Mouse (Mus musculus): ENCODE data around the gene Brox. TPM values are rescaled to one million over a fixed set of nuclear protein-coding genes. Genes with fewer than 3 reads are reported as not detected.
A peak's percentile ranks its signal among the peaks of the same experiment; 100 is the strongest.

Gene Brox
- total RNA-seq, 1 experiment: 34.1 TPM

- DNase-seq (ENCODE audit: low read depth, low spot score): peak; percentile 22
- Histone ChIP-seq H3K27ac (ENCODE audit: insufficient read depth, low read depth, low read length, poor library complexity, severe bottlenecking) (peak overlapping the region; percentile 59; the same call in 1 of the 2 replicates), H3K4me3 (ENCODE audit: insufficient read depth in 1 of 2, low read depth in 1 of 2, low read length in 2 of 2, poor library complexity in 1 of 2, severe bottlenecking in 1 of 2) (peak overlapping the region; percentile 72 to 77), H3K4me1 (ENCODE audit: control insufficient read depth in 2 of 2, insufficient read depth in 2 of 2, low read length in 2 of 2, poor library complexity in 1 of 2) (peaks cover 0 to 2% of the 10 kb centered on the region in 2 experiments; a peak in 1 of 4 replicates), H3K9ac (ENCODE audit: insufficient read depth, low read depth, low read length, poor library complexity, severe bottlenecking) (peak overlapping the region; percentile 79; the same call in 1 of the 2 replicates), H3K36me3 (ENCODE audit: control insufficient read depth, insufficient read depth, low read length, poor library complexity, severe bottlenecking) (peaks cover 16% of the 10 kb centered on the region), H3K9me3 (ENCODE audit: control insufficient read depth, insufficient read depth, low read depth, low read length) (no peaks in the 10 kb centered on the region)
- no peak for TF ChIP-seq ZNF384 (IDR thresholded peaks at IDR 0.05; ENCODE audit: low read depth, low read length)
- no peak for TF ChIP-seq MAFK (IDR thresholded peaks at IDR 0.05; ENCODE audit: insufficient read depth, low read depth, low read length)
- no peak for TF ChIP-seq CHD2 (IDR thresholded peaks at IDR 0.05; ENCODE audit: low read depth, low read length)
- no peak for TF ChIP-seq ZC3H11A (IDR thresholded peaks at IDR 0.05; ENCODE audit: borderline replicate concordance, low read depth, low read length)
- TF ChIP-seq HCFC1 (IDR thresholded peaks at IDR 0.05; ENCODE audit: borderline replicate concordance, insufficient read depth, low read length): no peak
- in situ Hi-C loops (cut with MboI; ENCODE audit: low sequenced_read_pairs in 2 of 2, unreplicated experiment in 2 of 2): no loop called here
Measured at GRCm38 (mm10) chr1:183289576-183289975, 7.5 kb downstream of the Brox start.

GRCm38 (mm10) chr1:183288351-183288750, 8.7 kb downstream of the Brox start:
- Histone ChIP-seq H3K36me3 (ENCODE audit: control insufficient read depth, insufficient read depth, low read length, poor library complexity, severe bottlenecking) (peaks cover 19% of the 10 kb centered on the region), H3K9me3 (ENCODE audit: control insufficient read depth, insufficient read depth, low read depth, low read length) (no peaks in the 10 kb centered on the region), H3K4me1 (ENCODE audit: control insufficient read depth in 2 of 2, insufficient read depth in 2 of 2, low read length in 2 of 2, poor library complexity in 1 of 2) (peaks cover 0 to 2% of the 10 kb centered on the region in 2 experiments; a peak in 1 of 4 replicates), H3K9ac (ENCODE audit: insufficient read depth, low read depth, low read length, poor library complexity, severe bottlenecking) (no peak overlapping the region), H3K4me3 (ENCODE audit: insufficient read depth in 1 of 2, low read depth in 1 of 2, low read length in 2 of 2, poor library complexity in 1 of 2, severe bottlenecking in 1 of 2) (no peak overlapping the region), H3K27ac (ENCODE audit: insufficient read depth, low read depth, low read length, poor library complexity, severe bottlenecking) (no peak overlapping the region)
- in situ Hi-C loops (cut with MboI; ENCODE audit: low sequenced_read_pairs in 2 of 2, unreplicated experiment in 2 of 2): no loop called here
- DNase-seq (ENCODE audit: low read depth, low spot score): no peak
- TF ChIP-seq HCFC1 (IDR thresholded peaks at IDR 0.05; ENCODE audit: borderline replicate concordance, insufficient read depth, low read length) (no peak), MAFK (IDR thresholded peaks at IDR 0.05; ENCODE audit: insufficient read depth, low read depth, low read length) (no peak), ZC3H11A (IDR thresholded peaks at IDR 0.05; ENCODE audit: borderline replicate concordance, low read depth, low read length) (no peak), ZNF384 (IDR thresholded peaks at IDR 0.05; ENCODE audit: low read depth, low read length) (no peak), CHD2 (IDR thresholded peaks at IDR 0.05; ENCODE audit: low read depth, low read length) (no peak)

- in situ Hi-C loops (cut with MboI; ENCODE audit: low sequenced_read_pairs in 2 of 2, unreplicated experiment in 2 of 2): no loop called here
Measured at GRCm38 (mm10) chr1:183275763-183276162, 21.3 kb downstream of the Brox start.

GRCm38 (mm10) chr1:183274385-183274784, 22.7 kb downstream of the Brox start:
- H3K27ac ChIP-seq (ENCODE audit: insufficient read depth, low read depth, low read length, poor library complexity, severe bottlenecking): no peak overlapping the region
- no peaks in the 10 kb centered on the region for H3K4me1 ChIP-seq (ENCODE audit: control insufficient read depth in 2 of 2, insufficient read depth in 2 of 2, low read length in 2 of 2, poor library complexity in 1 of 2)
- no peaks in the 10 kb centered on the region for H3K9me3 ChIP-seq (ENCODE audit: control insufficient read depth, insufficient read depth, low read depth, low read length)
- TF ChIP-seq ZC3H11A (IDR thresholded peaks at IDR 0.05; ENCODE audit: borderline replicate concordance, low read depth, low read length) (no peak), HCFC1 (IDR thresholded peaks at IDR 0.05; ENCODE audit: borderline replicate concordance, insufficient read depth, low read length) (no peak), MAFK (IDR thresholded peaks at IDR 0.05; ENCODE audit: insufficient read depth, low read depth, low read length) (no peak), ZNF384 (IDR thresholded peaks at IDR 0.05; ENCODE audit: low read depth, low read length) (no peak), CHD2 (IDR thresholded peaks at IDR 0.05; ENCODE audit: low read depth, low read length) (no peak)
- H3K9ac ChIP-seq (ENCODE audit: insufficient read depth, low read depth, low read length, poor library complexity, severe bottlenecking): no peak overlapping the region
- H3K36me3 ChIP-seq (ENCODE audit: control insufficient read depth, insufficient read depth, low read length, poor library complexity, severe bottlenecking): peaks cover 2% of the 10 kb centered on the region
- in situ Hi-C loops (cut with MboI; ENCODE audit: low sequenced_read_pairs in 2 of 2, unreplicated experiment in 2 of 2): loop anchor here in 1 of 2 experiments (25.0 kb wide), 1 partner anchor 712 kb away; the partner anchor contains the start of gene Capn8
- H3K4me3 ChIP-seq (ENCODE audit: insufficient read depth in 1 of 2, low read depth in 1 of 2, low read length in 2 of 2, poor library complexity in 1 of 2, severe bottlenecking in 1 of 2): no peak overlapping the region
- DNase-seq (ENCODE audit: low read depth, low spot score): no peak

More at GRCm38 (mm10) chr1:183275763-183276162, 21.3 kb downstream of the Brox start:
- H3K36me3 ChIP-seq (ENCODE audit: control insufficient read depth, insufficient read depth, low read length, poor library complexity, severe bottlenecking): peaks cover 7% of the 10 kb centered on the region
- no peak for DNase-seq (ENCODE audit: low read depth, low spot score)
- no peaks in the 10 kb centered on the region for H3K9me3 ChIP-seq (ENCODE audit: control insufficient read depth, insufficient read depth, low read depth, low read length)
- H3K9ac ChIP-seq (ENCODE audit: insufficient read depth, low read depth, low read length, poor library complexity, severe bottlenecking): no peak overlapping the region
- TF ChIP-seq HCFC1 (IDR thresholded peaks at IDR 0.05; ENCODE audit: borderline replicate concordance, insufficient read depth, low read length) (no peak), ZC3H11A (IDR thresholded peaks at IDR 0.05; ENCODE audit: borderline replicate concordance, low read depth, low read length) (no peak), ZNF384 (IDR thresholded peaks at IDR 0.05; ENCODE audit: low read depth, low read length) (no peak)
- no peak overlapping the region for H3K4me3 ChIP-seq (ENCODE audit: insufficient read depth in 1 of 2, low read depth in 1 of 2, low read length in 2 of 2, poor library complexity in 1 of 2, severe bottlenecking in 1 of 2)
- no peak overlapping the region for H3K27ac ChIP-seq (ENCODE audit: insufficient read depth, low read depth, low read length, poor library complexity, severe bottlenecking)
- no peaks in the 10 kb centered on the region for H3K4me1 ChIP-seq (ENCODE audit: control insufficient read depth in 2 of 2, insufficient read depth in 2 of 2, low read length in 2 of 2, poor library complexity in 1 of 2)

All from ES-E14 (cell line).